Mouse (Mus musculus): ENCODE measurements around the gene Slc19a1.

Slc19a1 gene

GRCm38 (mm10) chr10:77031768-77032375, at the start of gene Slc19a1:
Gene Slc19a1 (plus strand): TSS chr10:77032241.
- DNase-seq, result peak; percentile 71

DNA sequence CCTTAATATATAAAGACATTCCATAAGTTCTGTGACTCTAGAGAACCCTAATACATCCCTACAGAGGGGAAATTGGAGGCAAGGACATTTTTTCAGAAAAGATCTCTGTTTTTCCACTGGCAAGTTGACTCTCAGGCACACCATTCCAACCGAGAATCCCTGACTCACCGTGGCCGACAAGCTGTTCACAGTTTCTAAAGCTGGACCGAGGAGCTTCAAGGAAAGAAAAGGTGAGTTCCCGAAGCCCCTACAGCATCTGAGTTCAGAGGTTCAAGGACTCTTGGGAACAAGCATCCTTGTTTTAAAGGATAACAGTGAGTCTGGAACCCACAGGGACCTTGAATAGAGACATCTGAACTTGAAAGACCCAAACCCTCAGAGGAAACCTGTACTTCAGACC, 43.5 kb upstream of the Slc19a1 start:
- DNase-seq, result no peak

GRCm38 (mm10) chr10:76992456-76992855, 39.6 kb upstream of the Slc19a1 start:
- no peak for DNase-seq

- DNase-seq, result peak; percentile 92
These were observed 34.1 kb upstream of the Slc19a1 start for GRCm38 (mm10) chr10:76997759-76998513.

- DNase-seq, result no peak
These were observed 27.1 kb upstream of the Slc19a1 start for GRCm38 (mm10) chr10:77004936-77005335.

DNA sequence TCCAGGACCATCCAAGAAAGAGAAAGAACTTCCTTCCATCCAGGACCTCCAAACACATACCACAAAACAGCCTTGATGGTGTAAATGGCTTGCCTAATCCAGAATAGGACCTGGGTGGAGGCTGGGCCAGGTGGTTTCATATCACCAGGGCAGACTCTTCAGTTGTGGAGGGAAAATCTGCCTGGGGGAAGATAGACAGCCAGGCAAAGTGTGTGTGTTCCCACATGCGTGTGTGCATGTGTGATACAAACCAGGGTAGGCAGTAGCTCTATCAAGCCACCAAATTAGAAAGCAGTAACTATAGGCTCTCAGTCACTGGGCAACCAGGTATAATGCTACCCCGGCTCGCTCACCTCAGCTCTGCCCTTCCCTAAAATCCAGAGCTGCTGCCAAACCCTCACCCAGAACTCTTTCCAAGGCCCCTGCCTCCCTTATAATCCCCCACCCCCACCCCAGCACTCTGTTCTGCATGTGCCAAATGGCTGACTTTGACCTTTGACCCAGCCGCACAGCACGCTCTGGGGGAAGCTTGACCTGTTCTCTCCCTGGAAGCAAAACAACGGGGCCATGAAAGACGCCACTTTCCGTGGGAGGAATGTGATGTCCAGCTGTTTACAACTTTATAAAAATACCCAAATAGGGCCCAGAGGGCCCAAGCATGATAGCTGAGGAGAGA, 24.5 kb upstream of the Slc19a1 start:
- peak; percentile 74 for DNase-seq

DNA sequence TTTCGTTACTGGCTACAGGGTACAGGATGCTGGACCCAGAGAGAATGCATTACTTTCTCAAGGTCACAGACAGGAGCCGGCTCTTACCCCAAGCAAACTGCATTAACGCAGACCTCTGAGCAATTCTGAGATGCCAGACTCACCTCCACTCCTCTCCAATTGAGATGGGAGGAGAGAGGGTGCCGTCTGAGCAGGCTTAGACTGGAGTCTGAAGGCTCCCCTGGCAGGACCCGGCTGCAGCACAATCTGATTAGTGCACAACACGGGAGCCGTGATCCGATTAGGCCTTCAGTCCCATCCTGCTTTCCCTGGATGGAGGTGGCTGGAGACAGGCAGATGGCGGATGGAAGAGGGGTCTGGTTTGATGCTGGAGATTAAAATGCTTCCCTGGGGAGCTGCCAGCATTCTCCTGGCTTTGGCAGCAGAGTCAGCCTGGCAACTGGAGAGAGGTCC, 23.9 kb upstream of the Slc19a1 start:
- DNase-seq, result peak; percentile 72

- no peak for DNase-seq
These were observed 23.3 kb upstream of the Slc19a1 start for GRCm38 (mm10) chr10:77008698-77009097.

DNA sequence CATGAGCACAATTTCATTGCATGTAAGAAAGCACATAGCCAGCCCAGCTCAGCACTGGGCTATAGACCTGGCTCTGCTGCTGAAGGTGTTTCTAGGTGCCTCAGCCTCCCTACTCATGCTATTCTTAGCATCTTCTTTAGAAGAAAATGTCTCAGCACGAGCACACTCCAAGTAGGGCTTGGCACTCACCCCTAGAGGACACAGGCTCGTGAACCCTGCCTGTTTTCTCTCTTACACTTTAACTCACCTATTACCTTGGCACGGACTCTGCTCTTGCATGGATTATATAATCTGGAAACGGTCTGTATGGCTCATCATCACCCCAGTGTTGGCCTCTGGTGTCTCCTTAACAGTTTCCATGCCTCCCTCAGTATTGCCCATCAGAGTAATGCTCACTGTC, 20.4 kb upstream of the Slc19a1 start:
- peak; percentile 73 for DNase-seq

- no peak for DNase-seq
These were observed 16.0 kb upstream of the Slc19a1 start for GRCm38 (mm10) chr10:77016080-77016479.

DNA sequence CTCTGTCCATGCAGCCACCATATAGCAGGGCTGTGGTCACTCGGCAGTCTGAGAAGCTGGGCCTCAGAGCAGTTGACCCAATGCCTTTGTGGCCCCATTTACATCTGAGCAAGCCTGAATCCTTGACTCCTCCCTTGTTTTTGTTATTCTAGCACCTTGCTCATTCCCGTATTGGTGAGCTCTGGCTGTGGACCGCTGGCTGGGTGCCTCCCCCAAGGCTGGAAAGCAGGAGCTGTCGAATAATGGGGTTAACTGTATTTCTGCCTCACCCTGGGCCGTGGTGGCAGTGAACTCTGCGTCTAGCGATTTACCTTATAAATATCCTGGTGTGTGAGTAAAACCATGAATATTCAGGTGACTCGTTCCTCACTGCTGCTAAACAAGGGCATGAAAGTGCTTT, 15.5 kb upstream of the Slc19a1 start:
- DNase-seq, result no peak

GRCm38 (mm10) chr10:77017061-77017460, 15.0 kb upstream of the Slc19a1 start:
- DNase-seq, result no peak

GRCm38 (mm10) chr10:77017662-77018061, 14.4 kb upstream of the Slc19a1 start:
- DNase-seq, result peak; percentile 51

DNA sequence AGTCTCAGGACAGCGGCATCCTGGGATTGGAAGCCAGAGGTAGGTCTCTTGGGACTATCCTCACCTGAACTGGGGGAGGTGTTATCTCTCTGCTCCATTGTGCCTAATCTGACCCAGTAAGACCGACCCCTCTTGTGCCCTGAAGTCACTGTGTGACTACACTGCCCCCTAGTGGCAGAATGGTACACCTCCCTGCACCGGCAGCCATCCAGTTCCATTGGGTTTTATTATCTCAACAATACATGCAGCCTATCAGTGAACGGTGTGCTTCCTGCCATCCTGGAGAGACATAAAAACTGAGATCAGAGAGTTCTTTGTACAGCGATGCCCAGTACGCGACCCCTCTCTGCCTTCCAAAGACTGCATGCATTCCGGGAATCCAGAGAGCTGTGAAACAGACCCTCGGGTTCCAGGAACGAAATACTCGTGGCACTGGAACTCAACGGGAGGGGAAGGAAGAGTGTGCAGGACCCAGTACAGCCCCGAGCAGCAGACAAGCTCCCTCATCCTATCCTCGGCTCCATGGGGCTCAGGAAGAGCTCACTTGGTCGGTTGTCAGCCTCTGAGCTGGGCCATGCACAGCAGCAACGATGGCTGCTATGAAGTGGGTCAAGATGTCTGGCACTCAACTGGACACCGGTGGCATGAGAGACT, 10.5 kb upstream of the Slc19a1 start:
- DNase-seq, result peak; percentile 87

DNA sequence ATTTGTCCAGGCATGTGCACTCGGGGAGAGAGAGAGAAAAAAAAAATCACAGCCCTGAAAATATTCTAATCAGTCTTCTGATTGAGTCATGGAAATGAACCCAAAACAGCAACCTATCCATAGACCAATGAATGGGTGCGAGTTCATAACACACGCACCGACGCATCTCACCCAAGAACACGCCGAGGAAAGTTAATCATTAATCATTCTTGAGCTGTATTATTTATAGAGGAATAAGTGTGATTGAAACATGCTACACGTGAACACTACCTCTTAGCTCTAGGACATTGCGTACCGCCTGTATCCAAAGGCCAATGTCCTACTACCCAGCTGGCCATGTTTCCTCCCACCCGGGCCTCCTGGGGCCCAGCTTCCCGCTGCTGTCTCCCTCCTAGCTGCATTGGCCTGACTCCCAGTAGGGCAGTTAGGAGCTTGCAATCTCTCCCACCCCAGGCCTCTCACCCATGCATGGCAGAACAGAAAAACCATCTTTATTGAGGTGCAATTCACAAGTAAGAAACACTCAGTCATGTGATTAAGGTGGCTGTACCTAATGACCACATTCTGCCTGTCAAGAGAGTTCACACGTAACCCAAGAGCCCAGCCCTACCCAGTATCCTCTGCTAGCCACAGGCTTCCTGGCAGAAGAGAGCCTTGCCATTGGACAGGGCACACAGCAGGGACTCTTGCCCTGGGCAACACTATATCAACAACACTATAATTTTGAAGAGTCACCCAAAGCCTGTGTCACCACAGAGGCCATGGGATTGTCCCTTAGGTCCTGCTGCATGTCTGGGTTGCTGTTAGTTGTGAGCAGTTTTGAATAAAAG, 9.5 kb upstream of the Slc19a1 start:
- DNase-seq, result peak; percentile 88

GRCm38 (mm10) chr10:77024231-77024630, 7.8 kb upstream of the Slc19a1 start:
- DNase-seq, result no peak

- peak; percentile 87 for DNase-seq
These were observed 5.1 kb upstream of the Slc19a1 start for GRCm38 (mm10) chr10:77026944-77027343.

DNA sequence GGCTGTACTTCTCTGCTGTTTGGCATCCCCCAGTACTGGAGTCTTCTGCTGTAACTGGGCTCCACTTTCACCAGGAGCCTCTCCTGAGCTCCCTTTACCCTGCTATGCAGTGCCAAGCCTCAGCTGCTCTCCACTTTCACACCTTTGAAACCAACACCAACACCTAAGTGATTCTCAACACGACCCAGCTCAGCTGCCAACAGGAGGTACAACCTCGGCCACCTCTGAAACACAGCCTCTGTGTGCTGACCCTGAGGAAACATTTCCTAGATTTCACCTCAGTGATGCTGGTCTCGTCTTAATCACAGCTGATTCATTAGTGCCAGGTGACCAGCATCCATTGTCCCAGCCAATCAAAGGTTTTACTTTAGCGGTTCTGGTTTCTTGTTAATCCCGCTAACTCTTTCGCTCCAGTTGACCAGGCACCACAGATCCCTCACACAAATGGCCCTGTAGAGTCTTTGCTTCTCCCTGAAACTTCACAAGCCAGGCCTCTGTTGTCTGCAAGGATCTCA, 3.2 kb upstream of the Slc19a1 start:
- no peak for DNase-seq

DNA sequence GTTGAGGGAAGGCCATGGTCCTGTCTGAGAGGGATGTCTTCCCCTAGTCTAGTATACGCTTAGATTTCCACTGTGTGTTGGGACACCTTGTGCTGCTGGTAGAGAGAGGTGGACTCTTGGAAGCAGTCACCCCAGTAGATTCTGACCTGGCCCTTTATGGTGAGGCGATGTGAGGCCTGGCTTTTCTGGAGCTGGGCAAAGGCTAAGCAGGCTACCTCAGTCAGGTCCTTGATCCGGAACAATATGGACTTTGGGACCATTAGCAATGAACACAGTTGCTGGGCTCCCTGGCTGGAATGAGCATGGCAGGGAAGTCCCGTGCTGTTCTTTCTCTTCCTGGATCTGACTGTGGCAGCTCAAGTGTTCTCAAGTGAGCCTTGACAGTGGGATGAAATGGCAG, 2.3 kb upstream of the Slc19a1 start:
- peak; percentile 77 for DNase-seq

GRCm38 (mm10) chr10:77030666-77031065, 1.4 kb upstream of the Slc19a1 start:
- DNase-seq, result no peak

DNA sequence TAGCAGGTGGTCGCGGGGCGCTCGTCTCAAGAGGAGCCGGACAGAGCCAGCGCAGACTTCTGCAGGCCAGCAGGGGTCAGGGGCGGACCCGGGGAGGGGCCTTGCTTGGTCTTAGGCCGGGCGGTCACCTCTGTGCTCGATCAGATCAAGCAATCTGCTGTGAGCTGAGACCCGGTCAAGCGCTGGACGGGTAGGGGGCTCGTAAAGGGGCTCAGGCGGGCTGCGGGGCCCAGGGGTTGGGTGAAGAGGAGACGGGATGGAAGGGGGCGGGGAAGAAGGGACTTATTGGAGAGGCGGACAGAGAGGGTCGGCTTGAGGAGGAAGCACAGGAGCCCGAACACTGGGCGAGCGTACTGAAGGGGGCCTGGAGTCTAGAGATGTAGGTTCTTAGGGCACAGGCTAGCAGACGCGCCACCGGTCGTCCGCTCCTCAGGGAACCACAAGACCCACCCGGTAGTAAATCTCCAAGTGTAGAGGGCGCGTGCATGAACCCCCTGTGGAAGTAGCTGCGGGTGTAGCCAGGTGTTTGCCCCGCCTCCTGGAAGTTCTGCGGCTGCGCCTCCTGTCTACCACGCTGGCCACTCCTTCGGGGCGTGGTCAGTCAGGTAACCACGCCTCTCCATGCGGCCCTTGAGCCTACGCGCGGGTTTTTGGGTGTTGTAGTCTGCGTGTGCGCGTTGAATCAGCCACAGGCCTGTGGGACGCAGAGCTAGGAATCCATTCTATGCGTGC, 716 bp downstream of the Slc19a1 start:
- peak; percentile 97 for DNase-seq
